Mouse (Mus musculus) kidney, adult 2 months (tissue): ENCODE results near the gene AL732309.1.

Experiments
- CTCF ChIP-seq: fragments of 200-500 bp; conservative IDR thresholded peaks from 2 replicates; pipeline ENCODE4 v1.5.1; 2011; ENCODE audit warnings: low read depth, mild to moderate bottlenecking, control low read depth, low read length, moderate library complexity, mixed read lengths; ENCODE audit not compliant: insufficient read depth, insufficient read length
- POLR2A ChIP-seq: fragments of 200-500 bp; IDR thresholded peaks from one replicate; pipeline ENCODE4 v1.6.1; 2011; ENCODE audit warnings: low read depth, low read length, control low read depth

GRCm38 (mm10) chr2:25261870-25262269 is 15.2 kb upstream of the AL732309.1 start:
- no peak for TF ChIP-seq CTCF
- TF ChIP-seq POLR2A = no peak
